Mouse (Mus musculus) heart, postnatal 0 days (tissue): ENCODE measurements around the gene Dtymk. TPM values are rescaled to one million over a fixed set of nuclear protein-coding genes. Genes with fewer than 3 reads are reported as not detected.
"Not testable (repeated sequence)": the region's sequence is repeated elsewhere in the genome, so short reads cannot be mapped to it uniquely, and the experiment has no call there.

Experiments
- ATAC-seq: fragments of 200-750 bp; cut with Nextera tagmentation; 2 replicates; pipeline ENCODE4 v1.8.0; 2017; ENCODE audit warnings: low read depth, moderate number of reproducible peaks, moderate library complexity; ENCODE audit not compliant: insufficient read depth
- DNase-seq: peaks from one replicate; pipeline ENCODE4 v3.0.0-alpha.2; 2016; ENCODE audit warnings: low spot score
- H3K27ac ChIP-seq: fragments of 300-500 bp; sonication (generic); 2 replicates; pipeline ENCODE4 v1.5.1; 2014; ENCODE audit warnings: low read depth, mild to moderate bottlenecking
- H3K27me3 ChIP-seq: fragments of 300-500 bp; sonication (generic); 2 replicates; pipeline ENCODE4 v1.6.1; 2014; ENCODE audit warnings: low read length, mixed read lengths; ENCODE audit not compliant: control insufficient read depth, insufficient read depth
- H3K36me3 ChIP-seq: fragments of 300-500 bp; sonication (generic); replicated peaks from 2 replicates; pipeline ENCODE4 v1.6.1; 2014; ENCODE audit warnings: low read length, mixed read lengths; ENCODE audit not compliant: control insufficient read depth, insufficient read depth
- H3K4me1 ChIP-seq: fragments of 300-500 bp; sonication (generic); 2 replicates; pipeline ENCODE4 v1.6.1; 2014; ENCODE audit warnings: antibody characterized with exemption; ENCODE audit not compliant: control insufficient read depth, insufficient read depth
- H3K4me2 ChIP-seq: fragments of 300-500 bp; sonication (generic); 2 replicates; pipeline ENCODE4 v1.6.1; 2014; ENCODE audit warnings: low read depth, mild to moderate bottlenecking, low read length, moderate library complexity
- H3K4me3 ChIP-seq: fragments of 300-500 bp; sonication (generic); 2 replicates; pipeline ENCODE4 v1.5.1; 2014; ENCODE audit warnings: low read depth, low read length
- H3K9ac ChIP-seq: fragments of 300-500 bp; sonication (generic); replicated peaks from 2 replicates; pipeline ENCODE4 v1.6.1; 2014; ENCODE audit warnings: low read depth, low read length, mixed read lengths
- H3K9me3 ChIP-seq: fragments of 300-500 bp; sonication (generic); replicated peaks from 2 replicates; pipeline ENCODE4 v1.6.1; 2016; ENCODE audit warnings: low read length; ENCODE audit not compliant: control insufficient read depth
- CTCF ChIP-seq: IDR thresholded peaks from 2 replicates; pipeline ENCODE4 v1.5.1; 2016; ENCODE audit warnings: antibody characterized with exemption, control low read depth, low read depth
- EP300 ChIP-seq: IDR thresholded peaks from 2 replicates; pipeline ENCODE4 v1.6.1; 2016; ENCODE audit warnings: antibody characterized with exemption, low read depth
- WGBS: fragments of 180-500 bp; shearing (Covaris S2); extraction: QIAGEN DNeasy Blood & Tissue Kit; methylation state at CpG from one replicate; pipeline ENCODE4 v1.1.7; 2014; 5-methylcytosine and 5-hydroxymethylcytosine counted together
- polyA plus RNA-seq: library from polyadenylated mRNA; unstranded; fragments of >200 nt; fragmentation: Nextera tagmentation; extraction: Ambion mirVana; gene quantifications from 2 replicates; pipeline ENCODE4 v1.2.1, GENCODE M21; 2015
- total RNA-seq: library from RNA; depleted of rRNA; stranded (reverse); fragments of >200 nt; gene quantifications from 2 replicates; pipeline ENCODE4 v1.2.3, GENCODE M21; 2014; ENCODE audit warnings: low replicate concordance

Dtymk gene
- total and polyA plus RNA-seq, 2 experiments from 2014 or later, result 58.7 to 86.7 TPM

GRCm38 (mm10) chr1:93786912-93787311 is 14.8 kb downstream of the Dtymk start:
- no peaks in the 10 kb centered on the region for H3K9me3 ChIP-seq
- H3K36me3 ChIP-seq, result peaks cover 91% of the 10 kb centered on the region
- no peak overlapping the region for H3K27ac ChIP-seq
- no peak overlapping the region for H3K9ac ChIP-seq
- H3K4me2 ChIP-seq, result no peak overlapping the region
- TF ChIP-seq EP300 (no peak), CTCF (no peak)
- DNase-seq, result no peak
- ATAC-seq, result no peak
- H3K4me1 ChIP-seq, result no peaks in the 10 kb centered on the region
- H3K4me3 ChIP-seq, result no peak overlapping the region
- H3K27me3 ChIP-seq, result no peaks in the 10 kb centered on the region
- 74% methylated on average over 2 of the region's 2 CpGs for WGBS

DNA sequence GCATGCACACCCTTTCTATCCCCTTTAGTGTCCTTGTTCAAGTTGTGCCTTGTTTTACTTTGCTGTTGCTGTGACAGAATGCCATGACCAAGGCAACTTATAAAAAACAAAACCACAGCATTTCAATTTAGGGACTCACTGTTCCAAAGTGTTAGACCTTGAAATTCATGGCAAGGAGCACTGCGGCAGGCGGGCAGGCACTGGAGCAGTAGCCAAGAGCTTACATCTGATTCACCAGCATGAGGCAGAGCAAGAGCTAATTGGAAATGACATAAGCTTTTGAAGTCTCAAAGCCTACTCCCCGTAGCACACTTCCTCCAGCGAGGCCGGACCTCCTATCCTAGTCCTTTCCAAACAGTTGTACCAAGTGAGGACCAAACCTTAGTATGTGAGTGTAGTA is 25.0 kb downstream of the Dtymk start:
- H3K4me2 ChIP-seq, result no peak overlapping the region
- 98% methylated on average over 5 of the region's 5 CpGs for WGBS
- peaks cover 82% of the 10 kb centered on the region for H3K36me3 ChIP-seq
- no peak overlapping the region for H3K9ac ChIP-seq
- H3K27ac ChIP-seq, result no peak overlapping the region
- H3K27me3 ChIP-seq, result no peaks in the 10 kb centered on the region
- H3K4me1 ChIP-seq, result no peaks in the 10 kb centered on the region
- ATAC-seq (no peak), DNase-seq (no peak)
- TF ChIP-seq CTCF, result no peak
- TF ChIP-seq EP300, result no peak
- no peak overlapping the region for H3K4me3 ChIP-seq
- no peaks in the 10 kb centered on the region for H3K9me3 ChIP-seq

- H3K9ac ChIP-seq, result no peak overlapping the region
- no peak for DNase-seq
- H3K4me2 ChIP-seq, result no peak overlapping the region
- peaks cover 33% of the 10 kb centered on the region for H3K36me3 ChIP-seq
- H3K4me3 ChIP-seq, result no peak overlapping the region
- no peak overlapping the region for H3K27ac ChIP-seq
- 93% methylated on average over 3 of the region's 3 CpGs for WGBS
- no peak for TF ChIP-seq CTCF
- no peak for TF ChIP-seq EP300
- no peaks in the 10 kb centered on the region for H3K4me1 ChIP-seq
- ATAC-seq, result no peak
- no peaks in the 10 kb centered on the region for H3K9me3 ChIP-seq
- no peaks in the 10 kb centered on the region for H3K27me3 ChIP-seq
Measured at GRCm38 (mm10) chr1:93769901-93770300, 31.8 kb downstream of the Dtymk start.

DNA sequence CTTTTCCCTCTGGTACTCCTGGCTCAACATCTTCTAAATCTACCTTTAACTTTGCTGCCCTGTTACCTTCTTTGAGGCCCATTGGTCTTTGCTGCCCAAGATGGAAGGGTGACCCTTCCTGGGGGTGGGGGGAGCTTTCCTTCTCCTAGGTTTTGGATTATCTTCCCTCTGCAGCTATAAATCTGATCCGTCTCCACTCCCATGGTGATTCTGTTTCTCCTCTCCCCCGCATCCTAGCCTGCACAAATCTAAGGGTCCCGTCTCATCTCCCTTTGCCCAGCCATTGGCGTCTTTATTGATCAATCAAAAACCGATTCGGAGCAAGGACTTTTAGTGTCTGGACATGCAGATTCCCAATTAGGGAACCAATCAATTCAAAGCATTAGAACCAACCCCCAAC is 34.1 kb downstream of the Dtymk start:
- H3K4me3 ChIP-seq, result no peak overlapping the region
- H3K27me3 ChIP-seq, result no peaks in the 10 kb centered on the region
- no peaks in the 10 kb centered on the region for H3K9me3 ChIP-seq
- TF ChIP-seq CTCF, result no peak
- TF ChIP-seq EP300, result no peak
- no peak overlapping the region for H3K9ac ChIP-seq
- peaks cover 11% of the 10 kb centered on the region; the same call in 1 of the 2 replicates for H3K36me3 ChIP-seq
- H3K4me2 ChIP-seq, result no peak overlapping the region
- ATAC-seq, result no peak
- H3K4me1 ChIP-seq, result no peaks in the 10 kb centered on the region
- no peak for DNase-seq
- H3K27ac ChIP-seq, result no peak overlapping the region
- WGBS, result 95% methylated on average over 6 of the region's 6 CpGs

GRCm38 (mm10) chr1:93764871-93765591 is 36.7 kb downstream of the Dtymk start:
- DNase-seq (no peak), ATAC-seq (no peak)
- Histone ChIP-seq H3K9me3 (no peaks in the 10 kb centered on the region), H3K36me3 (peaks cover 11% of the 10 kb centered on the region; the same call in 1 of the 2 replicates), H3K27ac (no peak overlapping the region), H3K9ac (no peak overlapping the region), H3K27me3 (no peaks in the 10 kb centered on the region), H3K4me3 (no peak overlapping the region), H3K4me2 (no peak overlapping the region), H3K4me1 (no peaks in the 10 kb centered on the region)
- no peak for TF ChIP-seq CTCF
- no peak for TF ChIP-seq EP300
- 85% methylated on average over 9 of the region's 9 CpGs for WGBS

DNA sequence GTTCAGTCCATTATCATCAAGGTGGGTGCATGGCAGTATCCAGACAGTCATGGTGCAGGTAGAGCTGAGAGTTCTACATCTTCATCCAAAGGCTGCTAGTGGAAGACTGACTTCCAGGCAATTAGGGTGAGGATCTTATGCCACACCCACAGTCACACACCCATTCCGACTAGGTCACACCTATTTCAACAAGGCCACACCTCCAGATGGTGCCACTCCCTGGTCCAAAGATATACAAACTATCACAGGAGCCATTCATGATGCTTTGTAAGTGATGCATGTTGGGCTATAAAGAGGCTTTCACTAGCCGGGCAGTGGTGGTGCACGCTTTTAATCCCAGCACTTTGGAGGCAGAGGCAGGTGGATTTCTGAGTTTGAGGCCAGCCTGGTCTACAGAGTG is 38.2 kb downstream of the Dtymk start:
- not testable (repeated sequence) for H3K4me3 ChIP-seq, DNase-seq, H3K27me3 ChIP-seq, H3K4me1 ChIP-seq, H3K4me2 ChIP-seq, H3K9ac ChIP-seq, H3K9me3 ChIP-seq, H3K36me3 ChIP-seq, H3K27ac ChIP-seq, ATAC-seq
- WGBS, result 88% methylated on average over 3 of the region's 3 CpGs
